Mouse (Mus musculus): ENCODE results near the gene Hba-x.

GRCm38 (mm10) chr11:32247068-32247467, 29.1 kb upstream of the Hba-x start:
- TF ChIP-seq GATA1 (IDR thresholded peaks at IDR 0.05; ENCODE audit: borderline replicate concordance, low read length) = no peak
- no peak for TF ChIP-seq FLI1 (IDR thresholded peaks at IDR 0.05; ENCODE audit: low read length)

Data from megakaryocyte, embryonic 14.5 days (primary cell).